Mouse (Mus musculus): ENCODE measurements around the gene Lemd1.

- no peak for TF ChIP-seq CTCF (IDR thresholded peaks at IDR 0.05; ENCODE audit: control insufficient read depth, insufficient read depth, low read length)
- no peak for TF ChIP-seq POLR2A (IDR thresholded peaks at IDR 0.05; ENCODE audit: borderline replicate concordance, control insufficient read depth, low read depth, low read length)
Measured at GRCm38 (mm10) chr1:132153086-132153690, 38.0 kb upstream of the Lemd1 start.
